Mouse (Mus musculus): ENCODE results near the gene Zbtb38. TPM values are rescaled to one million over a fixed set of nuclear protein-coding genes. Genes with fewer than 3 reads are reported as not detected.

Gene Zbtb38
- polyA plus RNA-seq (2015; fragmentation: Illumina TruSeq; extraction: RNeasy Lipid Tissue Mini Kit (QIAGEN cat#74804); ENCODE audit: low read depth, low replicate concordance): 20.7 TPM

GRCm38 (mm10) chr9:96752603-96753114 lies at the start of gene Zbtb38:
Zbtb38 (minus strand) TSS chr9:96752831.

Other genes with a start within 250 kb of the Zbtb38 start
- 0.59 TPM for gene Gm28729, start 227.6 kb downstream of the Zbtb38 start, polyA plus RNA-seq (2015; fragmentation: Illumina TruSeq; extraction: RNeasy Lipid Tissue Mini Kit (QIAGEN cat#74804); ENCODE audit: low read depth, low replicate concordance)
- gene Rasa2, start 121.2 kb downstream of the Zbtb38 start, polyA plus RNA-seq (2015; fragmentation: Illumina TruSeq; extraction: RNeasy Lipid Tissue Mini Kit (QIAGEN cat#74804); ENCODE audit: low read depth, low replicate concordance): 13.6 TPM
- gene Pxylp1, start 139.8 kb upstream of the Zbtb38 start, polyA plus RNA-seq (2015; fragmentation: Illumina TruSeq; extraction: RNeasy Lipid Tissue Mini Kit (QIAGEN cat#74804); ENCODE audit: low read depth, low replicate concordance): 7.9 TPM

Data from brain, adult 10 weeks (tissue).